Mouse (Mus musculus) hindbrain, embryonic 15.5 days (tissue): ENCODE results near the gene Efl1. TPM values are rescaled to one million over a fixed set of nuclear protein-coding genes. Genes with fewer than 3 reads are reported as not detected.

Experiments
- ATAC-seq: fragments of 200-750 bp; cut with Nextera tagmentation; 2 replicates; pipeline ENCODE4 v1.8.0; 2017; ENCODE audit warnings: low read depth, moderate number of reproducible peaks, moderate TSS enrichment; ENCODE audit not compliant: low FRiP score
- H3K27ac ChIP-seq: fragments of 300-500 bp; sonication (generic); replicated peaks from 2 replicates; pipeline ENCODE4 v1.5.1; 2015; ENCODE audit warnings: mild to moderate bottlenecking, inconsistent platforms
- H3K27me3 ChIP-seq: fragments of 300-500 bp; sonication (generic); 2 replicates; pipeline ENCODE4 v1.6.1; 2015; ENCODE audit warnings: control low read depth, inconsistent platforms
- H3K36me3 ChIP-seq: fragments of 300-500 bp; sonication (generic); 2 replicates; pipeline ENCODE4 v1.6.1; 2015; ENCODE audit warnings: control low read depth, inconsistent platforms
- H3K4me1 ChIP-seq: fragments of 300-500 bp; sonication (generic); replicated peaks from 2 replicates; pipeline ENCODE4 v1.6.1; 2015; ENCODE audit warnings: control low read depth, inconsistent platforms
- H3K4me2 ChIP-seq: fragments of 300-500 bp; sonication (generic); 2 replicates; pipeline ENCODE4 v1.6.1; 2015; ENCODE audit warnings: moderate library complexity, mild to moderate bottlenecking, inconsistent platforms
- H3K4me3 ChIP-seq: fragments of 300-500 bp; sonication (generic); 2 replicates; pipeline ENCODE4 v1.5.1; 2015; ENCODE audit warnings: mild to moderate bottlenecking, inconsistent platforms
- H3K9ac ChIP-seq: fragments of 300-500 bp; sonication (generic); 2 replicates; pipeline ENCODE4 v1.6.1; 2015; ENCODE audit warnings: inconsistent platforms
- H3K9me3 ChIP-seq: fragments of 300-500 bp; sonication (generic); 2 replicates; pipeline ENCODE4 v1.6.1; 2016; ENCODE audit warnings: control low read depth, inconsistent platforms
- WGBS: fragments of 180-500 bp; shearing (Covaris S2); methylation state at CpG from one replicate; pipeline ENCODE4 v1.1.7; 2015; 5-methylcytosine and 5-hydroxymethylcytosine counted together
- polyA plus RNA-seq: library from polyadenylated mRNA; unstranded; fragments of >200 nt; fragmentation: Nextera tagmentation; extraction: Ambion mirVana; gene quantifications from 2 replicates; pipeline ENCODE4 v1.2.1, GENCODE M21; 2015

The Efl1 gene
- polyA plus RNA-seq, 1 experiment from 2014 or later: 19.5 TPM

DNA sequence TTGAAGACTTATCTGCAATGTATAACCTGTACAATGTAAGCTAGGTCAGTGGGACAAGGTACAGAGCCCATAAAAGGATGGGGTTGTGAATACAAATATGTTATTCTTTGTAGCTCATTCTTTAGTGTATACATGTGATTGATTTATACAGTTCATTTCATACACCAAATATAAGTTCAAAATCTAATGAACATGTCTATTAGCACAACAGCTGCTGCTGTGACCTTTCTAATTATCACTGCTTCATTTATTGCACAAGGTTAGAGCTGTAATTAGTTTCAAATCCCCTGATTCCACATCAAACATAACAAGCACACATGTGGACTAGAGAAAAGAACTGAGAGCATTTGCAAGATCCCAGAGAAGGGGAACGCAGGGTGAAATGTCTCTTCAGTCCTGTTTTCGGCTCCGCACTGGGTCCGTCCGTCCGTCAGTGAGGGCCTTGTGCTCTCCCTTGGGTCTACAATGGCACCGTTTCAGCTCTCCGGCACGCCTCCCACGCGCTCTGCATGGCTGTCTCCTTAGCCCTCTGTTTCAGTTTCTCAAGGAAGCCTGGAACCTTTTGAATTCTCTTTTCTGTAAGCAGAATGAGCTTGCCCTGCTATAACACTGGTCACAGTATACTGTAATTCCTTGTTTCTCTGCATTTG lies 94.8 kb downstream of the Efl1 start:
- Histone ChIP-seq H3K4me1 (peaks cover 14% of the 10 kb centered on the region), H3K9ac (no peak overlapping the region), H3K27me3 (no peaks in the 10 kb centered on the region), H3K9me3 (no peaks in the 10 kb centered on the region), H3K4me3 (no peak overlapping the region), H3K27ac (peak overlapping the region; percentile 7; the same call in 1 of the 2 replicates), H3K36me3 (no peaks in the 10 kb centered on the region), H3K4me2 (peak overlapping the region; percentile 3; the same call in 1 of the 2 replicates)
- 40% methylated on average over 11 of the region's 11 CpGs for WGBS
- ATAC-seq: peak; percentile 68; the same call in 1 of the 2 replicates

DNA sequence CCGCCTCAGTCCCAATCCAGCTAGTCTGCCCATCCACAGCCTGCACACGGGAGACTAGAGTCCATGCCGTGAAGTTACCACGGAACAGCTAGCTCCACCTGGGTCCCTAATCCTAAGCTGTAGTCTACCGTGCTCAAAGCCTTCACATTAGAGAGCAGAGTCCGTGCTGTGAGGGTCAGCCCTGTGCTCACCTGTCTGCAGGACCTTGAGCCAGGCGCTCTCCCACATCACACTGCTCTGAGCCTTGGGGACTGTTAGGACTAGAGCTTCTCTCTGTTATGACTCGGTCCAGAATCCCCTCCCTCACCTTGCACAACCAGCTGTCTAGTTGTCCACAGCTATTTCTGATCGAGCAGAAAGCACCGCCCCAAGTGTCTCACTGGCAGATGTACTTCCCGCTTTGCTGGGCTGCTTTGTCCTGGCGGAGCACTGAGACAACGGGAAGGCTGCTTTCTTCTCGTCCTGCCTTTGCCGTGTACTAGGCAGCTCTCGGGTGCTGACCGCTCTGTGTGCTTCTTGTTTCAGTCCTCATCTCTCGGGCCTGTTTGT lies 95.8 kb downstream of the Efl1 start:
- H3K4me2 ChIP-seq: no peak overlapping the region; the same call in 1 of the 2 replicates
- no peak overlapping the region for H3K9ac ChIP-seq
- H3K27me3 ChIP-seq: no peaks in the 10 kb centered on the region
- ATAC-seq: no peak
- H3K4me3 ChIP-seq: no peak overlapping the region
- H3K9me3 ChIP-seq: no peaks in the 10 kb centered on the region
- WGBS: 71% methylated on average over 18 of the region's 18 CpGs
- peaks cover 14% of the 10 kb centered on the region for H3K4me1 ChIP-seq
- H3K36me3 ChIP-seq: no peaks in the 10 kb centered on the region
- H3K27ac ChIP-seq: peak overlapping the region; percentile 33; the same call in 1 of the 2 replicates

DNA sequence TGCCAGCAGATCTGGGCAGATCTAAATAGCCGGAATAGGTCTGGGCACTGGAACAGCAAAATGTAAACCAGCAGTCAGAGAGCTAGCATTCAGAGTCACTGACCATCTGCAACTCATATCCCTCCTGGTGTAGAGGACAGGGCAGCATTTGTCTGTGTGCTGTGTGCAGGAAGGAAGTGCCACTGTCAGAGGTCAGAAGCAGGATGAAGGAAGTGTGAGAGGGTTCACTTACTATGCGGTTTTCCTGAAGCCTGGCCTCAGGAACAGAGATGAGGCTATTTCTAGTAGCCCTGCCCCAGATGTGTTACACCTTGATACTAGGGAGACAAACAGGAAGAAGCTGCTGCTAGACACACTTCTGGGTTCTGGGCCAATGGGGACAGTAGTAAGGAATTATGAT lies 100.4 kb downstream of the Efl1 start:
- Histone ChIP-seq H3K27me3 (no peaks in the 10 kb centered on the region), H3K4me1 (0 out of 2 replicates have a peak, but pooled peaks cover 6% of the 10 kb centered on the region), H3K27ac (no peak overlapping the region), H3K36me3 (no peaks in the 10 kb centered on the region), H3K9me3 (no peaks in the 10 kb centered on the region), H3K4me2 (no peak overlapping the region), H3K9ac (no peak overlapping the region), H3K4me3 (no peak overlapping the region)
- 88% methylated on average over 2 of the region's 2 CpGs for WGBS
- ATAC-seq: no peak

DNA sequence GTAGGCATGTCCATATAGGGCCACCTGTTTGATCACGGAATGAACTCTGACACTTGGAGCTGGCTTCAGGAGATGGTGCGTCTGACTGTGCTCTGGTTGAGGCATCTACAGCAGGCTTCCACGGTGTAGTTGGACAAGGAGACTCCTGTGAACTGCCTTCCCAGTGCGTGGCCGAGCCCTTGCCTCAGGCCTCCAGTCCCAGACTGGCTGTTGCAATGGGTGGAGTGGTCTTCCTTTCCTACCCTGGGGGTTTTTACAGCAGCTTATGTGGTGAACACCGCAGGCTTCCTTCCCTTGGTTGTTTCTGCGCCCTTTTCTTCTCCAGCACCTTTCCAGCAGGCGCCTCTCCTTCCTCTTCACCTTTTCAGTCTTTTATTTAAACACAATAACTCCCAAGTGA lies 100.8 kb downstream of the Efl1 start:
- no peak for ATAC-seq
- WGBS: 88% methylated on average over 8 of the region's 8 CpGs
- H3K36me3 ChIP-seq: no peaks in the 10 kb centered on the region

DNA sequence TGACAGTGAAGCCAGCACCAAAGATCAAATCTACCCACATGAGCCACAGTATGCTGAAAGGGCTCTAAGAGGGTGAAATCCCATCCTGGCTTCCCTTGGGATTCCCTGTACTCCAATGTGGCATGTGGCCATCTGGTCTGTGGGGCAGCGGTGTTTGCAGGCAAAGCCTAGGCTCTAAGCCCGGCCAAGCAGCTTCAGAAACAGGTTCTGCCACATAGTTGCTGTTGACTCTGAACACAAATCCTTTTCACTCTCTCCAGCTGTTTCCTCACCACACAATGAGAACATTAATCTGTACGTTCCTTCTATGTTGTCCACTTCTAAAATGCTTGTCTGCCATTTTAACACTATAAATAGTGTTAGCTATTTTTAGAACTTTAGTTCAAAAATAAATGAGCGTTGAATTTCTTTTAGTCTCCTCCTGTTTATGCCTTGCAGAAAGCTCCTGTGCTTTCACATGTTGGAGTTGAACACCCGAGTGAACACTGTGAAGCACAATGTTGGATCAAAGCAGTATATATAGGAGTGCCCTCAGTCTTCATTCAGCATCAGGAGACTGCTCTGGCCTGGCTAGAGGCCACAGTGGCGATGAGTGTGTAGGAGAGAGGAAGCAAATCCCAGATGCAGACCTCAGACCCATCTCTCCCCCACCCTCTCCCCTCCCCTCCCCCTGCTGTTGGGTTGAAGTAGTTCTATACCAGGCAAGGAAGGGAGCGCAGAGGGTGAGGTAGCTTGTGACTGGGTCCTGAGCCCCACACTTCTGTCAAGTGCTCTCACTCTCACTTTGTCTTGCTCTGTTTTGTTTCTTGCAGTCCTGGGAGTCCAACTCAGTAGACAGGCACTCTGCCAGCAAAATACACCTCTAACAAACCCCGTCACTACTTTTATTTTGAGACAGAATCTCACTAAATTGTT lies 104.0 kb downstream of the Efl1 start:
- no peak overlapping the region for H3K4me2 ChIP-seq
- 76% methylated on average over 8 of the region's 8 CpGs for WGBS
- no peaks in the 10 kb centered on the region for H3K9me3 ChIP-seq
- H3K27me3 ChIP-seq: no peaks in the 10 kb centered on the region
- no peak overlapping the region for H3K27ac ChIP-seq
- H3K36me3 ChIP-seq: no peaks in the 10 kb centered on the region
- no peaks in the 10 kb centered on the region for H3K4me1 ChIP-seq
- ATAC-seq: no peak
- no peak overlapping the region for H3K4me3 ChIP-seq
- H3K9ac ChIP-seq: no peak overlapping the region

More for the DNA sequence above, 100.8 kb downstream of the Efl1 start:
- no peak overlapping the region for H3K9ac ChIP-seq
- H3K4me3 ChIP-seq: no peak overlapping the region
- H3K27me3 ChIP-seq: no peaks in the 10 kb centered on the region
- no peaks in the 10 kb centered on the region for H3K9me3 ChIP-seq
- no peak overlapping the region for H3K4me2 ChIP-seq
- no peak overlapping the region for H3K27ac ChIP-seq
- H3K4me1 ChIP-seq: 0 out of 2 replicates have a peak, but pooled peaks cover 3% of the 10 kb centered on the region

DNA sequence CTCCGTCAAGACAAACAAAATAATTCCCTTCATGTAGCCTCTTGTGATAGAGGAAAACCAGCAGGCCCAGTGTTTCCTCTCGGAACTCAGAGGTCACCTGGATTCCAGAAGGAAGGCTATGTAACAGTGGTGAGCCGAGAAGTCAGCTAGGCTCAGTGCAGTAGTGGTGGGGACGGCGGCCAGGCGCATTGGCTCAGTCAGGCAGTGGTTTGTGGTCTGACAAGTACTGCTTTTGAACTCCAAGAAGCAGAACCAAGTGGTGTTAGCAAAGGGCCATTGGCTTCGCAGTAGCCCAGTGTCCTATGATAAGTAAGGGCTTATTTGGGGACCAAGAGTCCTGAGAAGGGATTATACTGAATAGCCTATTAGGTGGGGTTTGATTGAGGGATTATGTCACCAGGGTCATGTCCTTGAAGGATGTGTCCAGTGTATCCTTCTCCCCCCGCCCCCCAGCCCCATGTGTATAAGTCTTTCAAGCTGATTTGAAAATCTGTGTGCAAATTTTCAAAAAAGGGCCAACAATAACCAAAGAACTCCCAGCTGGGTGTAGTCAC lies 107.3 kb downstream of the Efl1 start:
- Histone ChIP-seq H3K27ac (no peak overlapping the region), H3K9me3 (no peaks in the 10 kb centered on the region), H3K4me2 (no peak overlapping the region), H3K9ac (no peak overlapping the region), H3K4me3 (no peak overlapping the region), H3K36me3 (no peaks in the 10 kb centered on the region), H3K4me1 (no peaks in the 10 kb centered on the region), H3K27me3 (no peaks in the 10 kb centered on the region)
- no peak for ATAC-seq
- 91% methylated on average over 8 of the region's 8 CpGs for WGBS

DNA sequence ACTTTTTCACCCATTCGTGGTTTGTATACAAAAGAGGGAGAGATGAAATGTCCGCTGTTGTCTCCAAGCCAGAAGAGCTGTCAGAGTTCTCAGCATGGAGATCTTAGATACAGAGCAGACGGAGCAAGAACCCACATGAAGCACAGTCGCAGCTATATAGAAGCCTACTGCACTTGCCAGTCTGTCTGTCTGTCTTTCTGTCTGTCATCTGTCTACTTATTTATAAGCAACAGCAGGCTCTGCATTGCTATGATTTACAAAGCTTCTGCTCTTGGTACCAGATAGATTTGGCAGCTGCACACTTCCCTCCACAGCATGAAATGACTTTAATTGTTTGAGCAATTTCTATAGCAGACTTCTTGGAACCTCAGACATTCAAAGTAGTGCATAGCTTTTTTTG lies 110.1 kb downstream of the Efl1 start:
- H3K9me3 ChIP-seq: no peaks in the 10 kb centered on the region
- H3K4me2 ChIP-seq: no peak overlapping the region
- H3K27me3 ChIP-seq: no peaks in the 10 kb centered on the region
- 80% methylated on average over 4 of the region's 4 CpGs for WGBS
- H3K4me1 ChIP-seq: no peaks in the 10 kb centered on the region
- H3K9ac ChIP-seq: no peak overlapping the region
- H3K27ac ChIP-seq: no peak overlapping the region
- ATAC-seq: no peak
- no peak overlapping the region for H3K4me3 ChIP-seq
- peaks cover 9% of the 10 kb centered on the region; the same call in 1 of the 2 replicates for H3K36me3 ChIP-seq

DNA sequence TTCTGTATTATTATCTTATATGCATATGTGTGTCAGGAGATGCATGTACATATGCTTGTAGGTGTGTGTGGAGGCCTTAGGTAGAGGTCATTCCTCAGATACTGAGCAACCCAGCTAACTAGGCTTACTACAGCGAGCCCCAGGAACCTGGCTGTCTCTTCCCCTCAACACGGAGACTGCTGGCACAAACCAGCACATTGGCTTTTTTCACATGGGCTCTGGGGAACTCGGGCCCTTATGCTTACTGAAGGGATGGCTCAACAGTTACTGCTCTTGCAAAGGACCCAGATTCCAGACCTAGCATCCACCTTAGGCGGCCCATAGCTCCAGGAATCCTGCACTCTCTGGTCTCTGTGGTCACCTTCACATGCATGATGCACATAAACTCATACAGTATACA lies 110.7 kb downstream of the Efl1 start:
- Histone ChIP-seq H3K9me3 (no peaks in the 10 kb centered on the region), H3K36me3 (peaks cover 9% of the 10 kb centered on the region; the same call in 1 of the 2 replicates), H3K27ac (no peak overlapping the region), H3K27me3 (no peaks in the 10 kb centered on the region), H3K9ac (no peak overlapping the region), H3K4me1 (no peaks in the 10 kb centered on the region), H3K4me3 (no peak overlapping the region), H3K4me2 (no peak overlapping the region)
- WGBS: 81% methylated on average over 4 of the region's 4 CpGs
- ATAC-seq: no peak

DNA sequence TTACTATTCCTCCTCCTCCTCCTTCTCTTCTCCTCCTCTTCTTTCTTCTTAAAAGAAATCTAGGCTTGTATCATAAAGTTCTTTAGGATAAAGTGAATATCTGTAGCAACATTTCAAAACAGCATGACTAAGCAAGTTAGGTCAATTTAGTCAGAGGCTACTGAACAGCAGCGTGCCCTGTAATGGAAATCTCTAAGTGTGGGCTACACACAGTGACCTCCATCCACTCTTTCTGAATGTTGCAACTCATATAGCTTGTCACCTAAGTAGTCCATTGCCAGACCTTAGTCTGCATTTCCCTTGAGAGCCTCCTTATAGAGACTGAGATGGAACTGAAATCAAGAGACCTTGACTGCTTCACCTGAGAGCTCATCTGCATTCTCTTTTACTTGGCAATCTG lies 116.5 kb downstream of the Efl1 start:
- Histone ChIP-seq H3K4me3 (no peak overlapping the region), H3K4me2 (no peak overlapping the region), H3K9me3 (no peaks in the 10 kb centered on the region), H3K36me3 (peaks cover 9% of the 10 kb centered on the region; the same call in 1 of the 2 replicates), H3K27me3 (no peaks in the 10 kb centered on the region), H3K27ac (no peak overlapping the region), H3K4me1 (peaks cover 2% of the 10 kb centered on the region; the same call in 1 of the 2 replicates), H3K9ac (no peak overlapping the region)
- ATAC-seq: no peak
- 83% methylated on average over 1 of the region's 1 CpGs for WGBS

DNA sequence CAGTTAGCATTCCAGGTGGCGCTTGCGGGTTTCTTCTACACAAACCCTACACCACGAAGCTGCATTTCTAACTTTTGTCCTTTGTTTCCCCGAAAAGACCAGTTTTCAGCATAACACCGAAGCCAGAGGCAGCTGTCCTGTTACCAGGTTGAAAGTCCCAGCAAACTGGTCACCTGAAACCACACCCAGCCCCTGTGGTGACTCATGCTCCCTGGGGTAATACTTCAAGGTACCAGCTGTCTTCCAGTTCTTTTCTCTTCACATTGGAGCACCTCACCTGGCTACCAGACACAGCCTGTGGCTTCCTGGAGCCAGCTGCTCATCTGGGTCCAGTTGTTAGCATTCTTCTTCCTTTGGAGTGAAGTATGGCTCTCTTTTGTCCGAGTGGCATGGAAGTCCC lies 118.2 kb downstream of the Efl1 start:
- WGBS: 87% methylated on average over 6 of the region's 6 CpGs
- no peak for ATAC-seq

DNA sequence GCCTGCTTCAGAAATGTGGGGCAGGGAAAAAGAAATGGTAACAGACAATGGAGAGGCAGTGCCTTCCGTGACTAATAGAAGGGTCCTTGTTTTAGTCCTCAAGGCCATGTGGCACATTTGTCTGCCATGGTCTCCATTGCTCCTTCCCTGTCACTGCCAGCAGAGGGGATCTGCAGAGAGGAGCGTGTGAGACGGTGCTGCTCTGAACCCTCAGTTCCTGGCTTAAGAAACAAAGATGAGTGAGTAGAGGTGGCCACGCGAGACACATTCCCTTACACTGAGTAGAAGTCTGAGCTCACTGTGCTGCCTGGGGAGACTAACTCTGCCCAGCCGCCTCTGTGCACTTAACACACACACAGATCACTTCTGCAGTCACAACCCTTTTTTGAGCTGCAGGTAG lies 121.8 kb downstream of the Efl1 start:
- Histone ChIP-seq H3K4me3 (no peak overlapping the region), H3K27ac (0 out of 2 replicates have a peak overlapping the region, but pooled peaks have one; percentile 45), H3K27me3 (no peaks in the 10 kb centered on the region), H3K9me3 (no peaks in the 10 kb centered on the region), H3K9ac (no peak overlapping the region), H3K4me2 (no peak overlapping the region), H3K4me1 (peaks cover 20% of the 10 kb centered on the region), H3K36me3 (no peaks in the 10 kb centered on the region)
- ATAC-seq: peak; percentile 14; the same call in 1 of the 2 replicates
- WGBS: 28% methylated on average over 6 of the region's 6 CpGs

More for the DNA sequence above, 118.2 kb downstream of the Efl1 start:
- Histone ChIP-seq H3K27ac (no peak overlapping the region), H3K9me3 (no peaks in the 10 kb centered on the region), H3K4me2 (no peak overlapping the region), H3K36me3 (peaks cover 9% of the 10 kb centered on the region; the same call in 1 of the 2 replicates), H3K9ac (no peak overlapping the region), H3K4me3 (no peak overlapping the region), H3K4me1 (peaks cover 9% of the 10 kb centered on the region; the same call in 1 of the 2 replicates), H3K27me3 (no peaks in the 10 kb centered on the region)
